Mouse (Mus musculus) kidney, adult 8-10 months (tissue): Measurements from ENCODE around the gene Setd3.

Source experiments
- DNase-seq, 2 experiments: peaks; one replicate each; pipeline ENCODE4 v3.0.0; 2022

Gene Setd3

GRCm38 (mm10) chr12:108069504-108069903 lies 109.6 kb downstream of the Setd3 start:
- no peak for DNase-seq

- DNase-seq: no peak
Observed at GRCm38 (mm10) chr12:108067811-108068375, 111.2 kb downstream of the Setd3 start.

GRCm38 (mm10) chr12:108067231-108067630 lies 111.9 kb downstream of the Setd3 start:
- no peak for DNase-seq

GRCm38 (mm10) chr12:108064396-108064998 lies 114.6 kb downstream of the Setd3 start:
- no peak for DNase-seq

GRCm38 (mm10) chr12:108063986-108064385 lies 115.1 kb downstream of the Setd3 start:
- no peak for DNase-seq

GRCm38 (mm10) chr12:108062137-108062536 lies 117.0 kb downstream of the Setd3 start:
- no peak for DNase-seq

GRCm38 (mm10) chr12:108061661-108062060 lies 117.5 kb downstream of the Setd3 start:
- no peak for DNase-seq
